Mouse (Mus musculus) R1 (cell line): ENCODE measurements around the gene Ccnb1ip1.
"Not testable (repeated sequence)": the region's sequence is repeated elsewhere in the genome, so short reads cannot be mapped to it uniquely, and the experiment has no call there.

ENCODE experiments used
- DNase-seq: peaks from one replicate; pipeline ENCODE4 v3.0.0-alpha.2; 2018; ENCODE audit warnings: low read depth, low spot score

Ccnb1ip1 gene

DNA sequence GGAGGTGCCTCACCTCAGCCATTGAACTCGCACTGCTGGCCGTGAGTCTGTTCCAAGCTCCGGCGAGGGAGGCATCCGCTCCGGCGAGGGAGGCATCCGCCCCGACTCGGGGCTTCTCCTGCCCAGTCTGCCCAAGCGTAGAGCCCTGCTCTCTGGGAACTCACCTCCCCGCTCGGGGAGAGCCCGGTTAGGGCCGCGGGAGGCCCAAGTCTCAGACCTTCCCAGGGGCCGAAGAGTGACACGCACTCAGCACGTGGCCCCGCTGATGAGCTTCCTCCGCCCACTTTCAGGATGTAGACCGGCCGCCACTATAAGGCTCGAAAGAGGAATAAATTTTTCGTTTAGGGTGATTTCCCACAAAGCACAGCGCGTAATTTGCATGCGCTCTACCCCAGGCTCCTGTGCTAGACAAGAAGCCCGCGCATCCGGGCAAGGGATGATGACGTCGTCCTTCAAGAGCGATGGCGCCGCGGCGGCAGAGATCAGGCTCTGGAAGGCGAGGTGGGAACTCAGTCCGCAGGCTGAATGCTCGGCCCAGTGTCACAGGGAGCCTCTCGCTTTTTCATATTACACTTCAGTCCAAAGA lies at the start of gene Ccnb1ip1, which contains the start of gene Parp2:
Gene Ccnb1ip1 (minus strand): TSS at position 246 of the 586 bp plus-strand sequence.
Gene Parp2 (plus strand): TSS at position 355 of the 586 bp plus-strand sequence.
- DNase-seq = peak; percentile 97

DNA sequence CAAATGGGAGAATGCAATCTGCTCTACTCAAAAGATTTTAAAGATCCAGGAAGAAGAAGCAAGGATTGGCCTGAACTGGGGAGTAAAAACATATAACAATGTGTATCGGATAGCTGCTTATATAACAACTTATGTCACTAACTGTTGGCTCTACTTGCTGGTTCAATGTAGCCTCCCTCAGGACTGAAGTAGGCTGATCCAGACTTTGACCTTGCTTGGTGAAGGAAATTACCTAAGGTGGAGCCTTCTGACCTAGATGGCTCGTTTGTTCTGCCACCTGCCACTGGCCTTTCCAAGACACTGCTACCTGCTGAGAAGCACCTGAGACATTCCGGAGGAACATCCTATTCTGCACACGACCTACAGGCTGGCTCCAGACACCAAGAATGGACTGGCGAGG lies 48.3 kb upstream of the Ccnb1ip1 start:
- DNase-seq = no peak

DNA sequence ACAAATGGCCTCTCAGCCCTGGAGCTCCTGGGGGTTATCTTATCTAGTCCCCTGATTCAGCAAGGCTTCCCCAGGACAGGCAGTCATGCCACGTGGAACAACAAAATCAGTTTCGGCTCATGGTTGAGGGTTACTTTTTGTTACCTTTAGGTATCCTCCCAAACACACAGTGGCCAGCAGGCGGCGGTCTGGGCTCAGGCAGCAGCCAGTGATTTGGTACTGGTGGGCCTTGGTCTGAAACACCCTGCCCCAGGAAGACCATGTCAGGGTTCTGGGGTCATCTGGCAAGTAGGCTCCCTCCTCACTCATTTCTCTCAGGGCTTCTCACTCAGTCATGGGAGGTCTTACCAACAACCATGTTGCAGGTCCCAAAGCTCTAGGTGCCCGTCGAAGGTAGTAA lies 29.7 kb upstream of the Ccnb1ip1 start:
- DNase-seq = peak; percentile 67

DNA sequence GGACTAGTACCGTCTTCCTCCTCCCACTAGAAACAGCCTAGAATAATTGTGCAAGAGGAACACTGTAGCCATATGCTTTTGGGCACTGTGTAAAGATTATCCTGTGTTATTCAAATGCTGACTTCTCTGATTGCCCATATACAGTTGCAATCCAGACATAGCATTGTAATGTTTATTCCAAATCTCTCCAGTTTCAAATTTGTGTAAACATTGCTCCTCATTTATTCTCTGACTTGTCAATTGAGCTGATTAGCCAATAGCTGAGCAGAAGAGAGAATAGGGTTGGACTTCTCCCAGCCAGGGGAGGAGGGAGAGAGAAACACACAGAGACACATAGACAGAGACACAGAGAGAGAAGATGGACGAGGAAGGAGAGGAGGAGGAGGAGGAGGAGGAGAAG lies 26.9 kb upstream of the Ccnb1ip1 start:
- peak; percentile 33 for DNase-seq

DNA sequence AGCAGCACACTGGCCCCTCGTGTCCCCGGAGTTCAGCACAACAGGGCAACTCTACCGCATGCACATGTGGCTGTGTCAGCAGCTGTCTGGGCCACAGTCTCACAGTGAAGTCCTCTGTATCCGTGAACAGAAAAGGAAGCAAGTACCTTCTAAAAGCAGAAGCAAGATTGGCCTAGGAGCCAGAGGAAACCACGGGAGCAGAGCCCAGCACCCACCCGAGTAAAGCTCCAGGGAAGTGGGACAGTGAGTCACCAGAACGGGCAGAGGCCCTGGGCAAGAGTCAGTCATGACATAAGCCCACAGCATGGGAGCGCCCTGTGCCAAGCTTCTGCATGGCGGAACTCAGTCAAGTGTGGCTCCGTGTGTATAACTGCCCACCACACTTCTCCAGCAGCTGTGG lies 26.4 kb upstream of the Ccnb1ip1 start:
- DNase-seq = no peak

DNA sequence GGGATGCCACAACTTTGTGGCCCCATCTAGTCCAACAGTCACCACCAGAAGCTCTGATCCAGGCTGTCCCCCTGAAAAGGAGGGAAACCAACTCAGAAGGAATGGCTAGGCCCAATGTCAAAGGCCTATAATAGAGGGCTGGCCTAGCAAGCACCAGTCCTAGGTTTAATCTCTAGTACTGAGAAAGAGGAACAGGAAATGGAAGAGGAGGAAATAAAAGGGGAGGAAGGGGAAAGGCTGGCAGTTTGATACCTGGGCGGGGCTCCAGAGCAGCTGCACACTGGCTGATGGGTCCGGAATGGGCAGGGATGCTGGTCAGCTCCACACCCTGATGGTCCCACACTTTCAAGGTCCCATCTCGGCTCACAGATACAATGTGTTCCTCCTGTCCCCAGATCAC lies 22.3 kb upstream of the Ccnb1ip1 start:
- no peak for DNase-seq

DNA sequence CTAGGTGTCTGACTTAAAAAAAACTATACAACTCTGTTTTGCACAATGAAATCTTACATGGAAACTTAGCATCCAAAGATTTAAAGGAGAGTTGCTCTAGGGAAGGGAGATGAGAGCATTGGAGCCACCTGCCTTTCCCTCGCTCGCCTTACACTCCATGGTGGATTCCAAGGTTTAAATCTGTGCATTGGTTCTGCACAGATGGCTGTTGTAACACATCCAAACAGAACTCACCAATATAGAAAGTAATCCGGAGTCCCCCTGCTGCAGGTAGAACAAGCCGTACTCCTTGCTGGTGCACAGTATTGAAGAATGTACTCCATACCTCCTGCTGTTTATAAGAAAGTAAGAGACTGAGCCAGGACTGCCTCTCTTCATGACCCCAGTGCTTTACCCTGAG lies 19.0 kb upstream of the Ccnb1ip1 start:
- DNase-seq = no peak

DNA sequence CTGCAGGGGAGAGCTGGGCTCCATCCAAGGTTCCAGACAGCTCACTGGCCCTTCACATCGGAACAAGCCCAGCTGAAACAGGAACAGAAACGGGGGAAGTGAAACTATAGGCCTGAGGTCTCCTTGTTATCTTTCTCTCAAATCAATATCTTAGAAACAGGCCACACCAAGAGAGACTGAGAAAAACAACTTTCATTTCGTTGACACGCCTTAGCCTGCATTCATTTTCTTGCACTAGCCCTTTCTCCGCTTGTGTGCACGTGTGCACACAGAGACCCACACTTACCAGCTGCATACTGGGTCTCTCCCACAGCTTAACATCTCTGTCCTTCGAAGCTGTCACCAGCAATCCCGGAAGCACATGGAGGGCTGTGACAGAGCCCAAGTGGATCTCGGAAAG lies 16.7 kb upstream of the Ccnb1ip1 start:
- DNase-seq = no peak

DNA sequence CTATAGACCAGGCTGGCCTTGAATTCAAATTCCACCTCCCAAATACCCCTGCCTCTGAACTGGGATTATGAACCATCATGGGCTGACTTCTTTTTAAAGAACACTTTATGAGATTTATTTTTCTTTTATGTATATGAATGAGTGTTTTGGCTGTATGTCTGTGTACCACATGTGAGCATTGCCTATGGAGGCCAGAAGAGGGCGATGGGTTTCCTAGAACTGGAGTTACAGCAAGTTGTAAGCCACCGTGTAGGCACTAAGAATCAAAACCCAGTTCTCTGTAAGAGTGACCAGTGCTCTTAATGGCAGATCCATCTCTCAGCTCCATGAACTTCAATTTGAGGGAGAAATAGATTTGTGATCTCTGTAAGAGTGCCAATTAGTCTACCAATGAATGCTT lies 15.7 kb upstream of the Ccnb1ip1 start:
- no peak for DNase-seq

DNA sequence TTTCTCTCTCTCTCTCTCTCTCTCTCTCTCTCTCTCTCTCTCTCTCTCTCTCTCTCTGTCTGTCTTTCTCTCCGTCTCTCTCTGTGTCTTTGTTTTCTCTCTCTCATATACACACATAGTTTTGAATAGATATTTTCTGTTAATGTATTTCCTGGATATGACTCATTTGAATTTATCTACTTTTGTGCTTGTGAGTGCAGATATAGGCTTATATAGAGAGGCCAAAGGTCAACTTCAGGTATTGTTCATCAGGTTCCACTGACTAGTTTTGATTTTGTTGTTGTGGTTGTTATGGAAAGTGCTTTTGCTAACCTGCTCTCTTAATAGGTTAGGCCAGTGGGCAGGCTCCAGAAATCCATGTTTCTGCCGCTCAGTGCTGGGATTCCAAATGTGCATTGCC lies 5.5 kb upstream of the Ccnb1ip1 start:
- DNase-seq = no peak

DNA sequence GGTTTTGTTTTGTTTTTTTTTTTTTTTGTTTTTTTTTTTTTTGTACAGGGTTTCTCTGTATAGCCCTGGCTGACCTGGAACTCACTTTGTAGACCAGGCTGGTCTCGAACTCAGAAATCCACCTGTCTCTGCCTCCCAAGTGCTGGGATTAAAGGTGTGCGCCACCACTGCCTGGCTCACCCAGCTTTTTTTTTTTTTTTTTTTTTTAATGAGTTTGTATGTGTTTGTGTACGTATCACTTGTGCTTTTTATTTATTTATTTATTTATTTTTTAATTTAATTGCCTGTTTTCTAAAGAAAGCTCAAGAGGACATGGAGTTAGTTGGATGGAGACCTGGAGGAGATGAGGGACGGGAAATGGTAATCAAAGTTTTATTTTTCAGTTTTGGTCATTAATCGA lies 1.1 kb downstream of the Ccnb1ip1 start:
- not testable (repeated sequence) for DNase-seq

DNA sequence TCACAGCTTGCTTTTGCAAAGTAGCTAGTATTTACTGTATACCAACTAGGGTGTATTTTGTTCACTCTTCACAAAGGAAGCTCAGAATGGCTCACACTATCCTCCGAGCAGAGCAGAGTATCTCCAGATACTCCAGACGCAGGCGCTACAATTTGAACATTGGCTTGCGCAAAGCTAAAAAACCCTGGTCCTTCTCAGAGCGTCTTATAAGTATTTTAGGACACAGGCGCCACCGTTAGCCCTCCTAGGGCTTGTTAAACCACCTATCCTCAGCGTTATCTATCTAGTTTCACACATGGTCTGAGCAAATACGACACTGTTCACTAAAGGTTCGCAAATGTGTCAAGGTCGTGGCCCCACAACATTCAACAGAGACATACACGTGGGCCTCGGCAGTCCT lies 2.8 kb downstream of the Ccnb1ip1 start:
- DNase-seq = no peak

DNA sequence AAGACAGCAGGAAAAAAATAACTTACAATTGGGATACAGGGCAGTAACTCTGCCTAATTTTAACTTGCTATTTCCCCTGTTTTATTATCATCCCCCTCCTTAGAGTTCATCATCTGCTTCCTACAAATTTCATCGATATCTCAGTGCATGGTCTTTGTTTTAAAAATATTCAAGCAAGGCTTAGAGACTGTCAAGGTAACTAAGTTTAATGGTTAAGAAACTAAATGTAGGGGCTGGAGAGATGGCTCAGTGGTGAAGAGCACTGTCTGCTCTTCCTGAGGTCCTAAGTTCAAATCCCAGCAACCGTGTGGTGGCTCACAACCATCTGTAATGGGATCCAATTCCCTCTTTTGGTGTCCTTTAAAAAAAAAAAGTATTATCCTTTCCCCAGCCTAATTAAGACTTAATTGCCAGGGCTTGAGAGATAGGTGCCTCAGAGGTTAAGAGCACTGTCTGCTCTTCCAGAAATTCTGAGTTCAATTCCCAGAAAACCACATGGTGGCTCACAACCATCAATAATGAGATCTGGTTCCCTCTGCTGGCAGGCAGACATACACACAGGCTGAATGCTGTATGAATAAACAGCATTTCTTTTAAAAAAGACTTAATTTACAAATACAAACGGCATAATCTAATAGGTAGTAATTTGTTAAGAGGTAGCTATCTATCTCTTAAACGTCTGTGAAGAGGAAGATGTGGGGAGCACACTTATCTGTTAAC lies 4.5 kb downstream of the Ccnb1ip1 start:
- DNase-seq = peak; percentile 78

DNA sequence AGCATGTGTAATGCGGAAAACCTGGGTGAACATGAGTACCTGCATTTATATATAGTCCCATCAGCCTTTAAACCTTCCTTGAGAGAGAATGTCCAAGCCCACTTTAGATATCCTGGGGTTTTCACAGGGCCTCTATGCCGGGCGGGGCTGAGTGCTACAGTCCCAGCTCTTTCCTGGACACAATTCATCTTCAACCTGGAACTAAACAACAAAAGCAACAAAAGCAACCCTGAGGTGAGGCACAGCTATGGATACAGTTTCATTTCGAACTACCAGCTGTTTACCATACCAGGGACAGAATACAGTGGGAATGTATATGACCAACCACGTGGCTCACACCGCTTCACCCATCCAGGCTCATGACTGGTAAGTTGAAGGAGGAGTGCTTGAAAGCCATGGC lies 5.1 kb downstream of the Ccnb1ip1 start:
- peak; percentile 68 for DNase-seq

DNA sequence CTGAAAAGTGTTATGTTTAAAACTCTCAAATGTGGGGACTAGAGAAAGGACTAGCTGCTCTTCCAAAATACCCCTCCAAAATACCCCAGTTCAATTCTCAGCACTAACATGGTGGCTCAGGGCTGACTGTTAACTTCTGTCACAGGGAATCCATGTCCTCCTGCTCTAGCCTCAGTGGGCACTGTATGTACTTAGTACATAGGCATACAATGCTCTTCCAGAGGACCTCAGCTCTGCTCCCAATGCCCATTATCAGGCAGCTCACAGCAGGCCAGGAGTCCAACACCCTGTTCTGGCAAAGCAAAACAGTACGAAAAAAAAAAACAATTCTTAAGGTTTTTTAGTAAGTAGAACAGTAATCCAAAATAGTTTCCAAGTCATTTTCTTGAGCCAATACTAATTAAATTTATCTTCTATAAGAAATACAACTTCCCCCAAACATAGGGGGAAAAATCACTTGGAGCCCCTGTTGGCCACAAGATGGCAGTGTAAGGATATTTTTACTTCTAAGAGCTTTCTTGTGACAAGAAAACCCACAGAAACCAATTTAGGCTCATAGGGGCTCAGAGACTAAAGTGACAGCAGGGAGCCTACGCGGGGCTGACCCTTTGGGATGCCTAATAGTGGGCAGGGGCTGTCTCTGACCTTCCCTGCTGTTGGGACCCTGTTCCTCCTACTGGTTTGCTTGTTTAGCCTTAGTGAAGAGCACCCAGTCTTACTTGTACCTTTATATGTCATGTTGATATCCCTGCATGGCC lies 7.9 kb downstream of the Ccnb1ip1 start:
- peak; percentile 75 for DNase-seq

DNA sequence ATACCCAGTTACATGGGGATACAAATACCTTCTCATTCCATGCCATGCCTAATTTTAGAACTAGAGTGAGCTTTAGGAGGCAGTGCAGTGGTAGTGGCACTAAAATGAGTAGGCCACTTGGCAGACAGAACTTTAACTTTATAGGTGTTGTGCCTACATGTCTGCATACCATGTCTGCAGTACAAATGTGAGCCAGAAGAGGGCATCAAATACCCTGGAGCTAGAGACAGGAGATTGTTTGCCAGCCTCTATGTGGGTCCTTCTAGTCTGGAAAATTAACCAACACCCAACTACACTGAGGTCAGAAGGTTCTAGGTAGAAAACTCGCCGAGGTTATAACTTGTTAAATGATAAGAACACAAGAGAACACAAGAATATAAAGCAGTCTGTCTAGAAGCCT lies 9.0 kb downstream of the Ccnb1ip1 start:
- DNase-seq = peak; percentile 71

DNA sequence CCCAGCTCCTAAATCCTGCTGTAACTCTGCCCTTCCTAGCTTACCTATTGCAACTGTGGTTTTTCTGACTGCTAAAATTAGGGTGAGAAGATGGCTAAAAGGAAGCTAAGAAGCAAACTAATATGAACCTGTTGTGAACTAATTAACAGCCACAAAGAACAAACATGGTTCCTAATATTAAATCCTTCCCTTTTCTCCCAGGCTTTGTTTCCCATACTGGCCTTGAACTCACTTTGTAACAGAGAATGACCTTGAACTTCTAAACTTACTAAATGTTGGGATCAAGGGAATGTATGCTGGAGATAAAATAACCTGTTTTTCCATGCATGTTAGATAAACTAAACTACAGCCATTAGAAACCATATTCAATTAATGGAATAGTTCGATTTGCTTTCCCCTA lies 11.1 kb downstream of the Ccnb1ip1 start:
- peak; percentile 56 for DNase-seq

DNA sequence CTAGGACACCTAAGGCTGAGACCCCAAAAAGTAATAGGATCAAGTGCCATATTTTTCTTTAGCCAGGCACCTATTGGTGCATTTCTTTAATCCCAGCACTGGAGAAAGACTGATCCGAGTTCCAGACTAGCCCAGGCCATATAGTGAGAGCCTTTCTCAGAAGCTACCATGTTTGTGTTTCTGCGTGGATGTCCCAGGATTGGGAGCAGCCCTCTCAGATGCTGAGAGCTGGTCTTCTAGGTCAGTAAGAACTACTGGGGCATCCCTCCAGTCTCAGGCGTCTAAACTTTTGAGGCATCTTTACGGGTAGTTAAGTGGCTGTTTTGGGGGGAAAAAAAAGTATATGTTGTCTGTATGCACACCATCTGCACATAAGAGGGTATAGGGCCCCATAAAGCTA lies 11.6 kb downstream of the Ccnb1ip1 start:
- no peak for DNase-seq

DNA sequence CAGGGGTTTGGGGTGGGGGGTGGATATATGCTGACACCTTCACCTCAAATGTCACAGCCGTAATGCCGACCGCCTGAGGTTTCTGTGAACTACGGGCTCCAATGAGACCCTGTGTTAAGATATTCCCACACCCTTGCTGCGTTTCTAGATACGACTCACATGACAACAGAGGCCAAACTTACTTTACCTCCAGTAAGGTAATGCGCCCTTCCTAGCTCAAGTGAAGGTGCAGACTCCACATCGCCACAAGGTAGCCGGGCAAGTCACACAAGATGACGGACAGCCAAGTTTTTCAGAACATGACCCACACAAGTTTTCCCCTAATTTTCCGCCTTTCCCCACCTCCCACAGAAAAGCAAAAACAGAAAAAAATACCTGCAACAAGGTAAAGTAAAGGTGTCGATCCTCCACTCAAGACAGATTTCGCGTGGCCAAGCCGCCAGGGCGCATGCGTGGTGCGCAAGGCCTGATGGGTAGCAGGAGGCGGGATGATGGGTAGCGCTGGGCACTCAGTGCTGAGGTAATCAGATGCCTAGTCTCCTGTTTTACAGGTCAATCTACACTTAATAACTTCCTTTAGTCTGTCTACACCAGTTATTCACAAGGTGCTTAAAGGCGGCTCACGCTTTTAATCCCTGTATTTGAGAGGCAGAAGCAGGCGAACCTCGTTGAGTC lies 12.1 kb downstream of the Ccnb1ip1 start:
- peak; percentile 83 for DNase-seq

DNA sequence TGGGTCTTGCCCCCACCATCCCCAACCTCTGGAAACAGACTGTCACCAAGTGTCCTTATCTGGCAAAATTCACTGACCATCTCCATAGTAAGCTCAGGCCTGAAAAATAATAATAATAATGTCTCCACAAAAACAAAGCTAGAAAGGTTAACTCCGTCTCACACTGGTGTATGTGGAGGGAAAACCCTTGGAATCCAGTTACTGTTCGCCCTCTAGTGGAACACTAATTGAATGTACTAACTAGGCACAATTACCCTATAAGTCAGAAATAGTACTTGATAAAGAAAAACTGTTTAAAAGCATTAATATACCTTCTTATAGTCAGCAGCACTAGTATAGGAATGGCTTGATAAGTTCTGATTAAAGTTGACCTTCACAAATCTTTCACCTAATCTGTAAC lies 19.4 kb downstream of the Ccnb1ip1 start:
- no peak for DNase-seq

DNA sequence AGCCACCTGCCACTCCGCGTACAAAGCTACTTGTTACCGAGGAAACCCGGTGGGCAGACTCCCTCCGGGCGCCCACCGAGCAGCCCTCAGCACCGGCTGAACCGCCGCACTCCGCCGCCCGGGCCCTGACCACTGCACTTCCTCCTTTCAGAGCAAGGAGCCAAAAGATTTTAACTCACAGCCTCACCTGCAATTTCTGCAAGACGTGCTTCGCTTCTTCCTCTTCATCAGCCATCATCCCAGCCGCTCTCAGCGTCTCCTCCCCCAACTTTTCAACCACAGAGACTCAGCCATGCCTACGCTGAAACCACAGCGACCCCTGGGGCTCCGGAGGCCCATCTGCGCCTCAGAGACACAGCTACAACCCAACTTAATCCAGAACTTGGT lies 22.3 kb downstream of the Ccnb1ip1 start, which contains the start of gene Ttc5:
Gene Ttc5 (minus strand): TSS at position 269 of the 387 bp plus-strand sequence.
- DNase-seq = peak; percentile 94
